In the genomic region with DNA sequence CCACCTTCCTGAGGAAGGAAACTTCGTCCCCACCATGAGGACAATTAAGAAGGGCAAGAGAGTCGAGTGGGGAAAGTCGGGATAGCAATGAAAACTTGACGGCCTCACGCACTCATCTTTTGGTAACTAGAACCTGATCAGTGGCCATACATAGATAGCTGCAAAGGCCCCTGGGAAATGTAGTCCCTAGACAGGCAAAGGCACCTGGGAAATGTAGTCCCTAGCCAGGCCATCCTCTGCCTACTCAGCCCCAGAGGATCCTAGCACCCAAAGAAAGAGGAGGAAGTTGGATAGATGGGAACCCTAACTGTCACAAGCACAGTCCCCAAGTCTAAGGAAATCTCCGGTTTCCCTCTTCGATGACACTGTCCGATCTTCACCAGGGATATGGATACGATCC, we compare ENCODE assay signal across 21 mouse cellular contexts.
A peak's percentile ranks its signal among the peaks of the same experiment; 100 is the strongest.
DNase-seq lines count a peak whose midpoint lies in the region; ATAC-seq and TF ChIP-seq lines count a peak whose summit lies in the region.
"Had no signal": no experiment of that assay in that cellular context is flagged by ENCODE, and none has a peak within 500 bp of the region (broad histone marks: within the 10 kb centered on the region; RNA-seq: fewer than 3 reads in every experiment).

No protein-coding gene starts in this region.

- 81% methylated on average over 9 of the region's 9 CpGs for WGBS in hindbrain, postnatal 0 days
- 80% methylated on average over 9 of the region's 9 CpGs for WGBS in hindbrain, embryonic 10.5 days
- 88% methylated on average over 9 of the region's 9 CpGs for WGBS in forebrain, embryonic 15.5 days

- ATAC-seq in hindbrain, postnatal 0 days, result no peak
- peak; percentile 66; the same call in 1 of the 2 replicates for ATAC-seq in forebrain, embryonic 15.5 days (replicated peaks)
- ATAC-seq: intestine, embryonic 16.5 days had no signal

- H3K4me2 ChIP-seq in hindbrain, postnatal 0 days (ENCODE audit: low read depth, low read length), result no peak overlapping the region
- no peak overlapping the region for H3K4me2 ChIP-seq in forebrain, embryonic 15.5 days (replicated peaks)
- H3K4me2 ChIP-seq: embryonic facial prominence, embryonic 15.5 days; heart, embryonic 11.5 days; neural tube, embryonic 13.5 days had no signal

- TF ChIP-seq CTCF in hindbrain, postnatal 0 days (IDR thresholded peaks at IDR 0.05; ENCODE audit: low read depth), result no peak

- H3K9me3 ChIP-seq in hindbrain, postnatal 0 days (ENCODE audit: low read length), result no peaks in the 10 kb centered on the region
- no peaks in the 10 kb centered on the region for H3K9me3 ChIP-seq in hindbrain, embryonic 10.5 days
- no peaks in the 10 kb centered on the region for H3K9me3 ChIP-seq in forebrain, embryonic 15.5 days
- H3K9me3 ChIP-seq: embryonic facial prominence, embryonic 15.5 days; neural tube, embryonic 13.5 days had no signal

- H3K9ac ChIP-seq in hindbrain, postnatal 0 days (replicated peaks; ENCODE audit: low read length), result no peak overlapping the region
- no peak overlapping the region for H3K9ac ChIP-seq in forebrain, embryonic 15.5 days (replicated peaks)
- H3K9ac ChIP-seq: embryonic facial prominence, embryonic 15.5 days; neural tube, embryonic 13.5 days had no signal

- no peaks in the 10 kb centered on the region for H3K4me1 ChIP-seq in hindbrain, postnatal 0 days (ENCODE audit: insufficient read depth, low read length)
- peaks cover 18% of the 10 kb centered on the region for H3K4me1 ChIP-seq in hindbrain, embryonic 10.5 days (replicated peaks)
- H3K4me1 ChIP-seq in forebrain, embryonic 15.5 days, result peaks cover 13% of the 10 kb centered on the region; the same call in 1 of the 2 replicates
- H3K4me1 ChIP-seq: embryonic facial prominence, embryonic 15.5 days had no signal

- H3K27me3 ChIP-seq in hindbrain, postnatal 0 days (ENCODE audit: insufficient read depth, low read length), result no peaks in the 10 kb centered on the region
- H3K27me3 ChIP-seq in hindbrain, embryonic 10.5 days (ENCODE audit: insufficient read depth, poor library complexity, severe bottlenecking), result no peaks in the 10 kb centered on the region
- H3K27me3 ChIP-seq in forebrain, embryonic 15.5 days, result no peaks in the 10 kb centered on the region
- H3K27me3 ChIP-seq: embryonic facial prominence, embryonic 15.5 days had no signal

- no peak overlapping the region for H3K27ac ChIP-seq in hindbrain, postnatal 0 days
- no peak overlapping the region for H3K27ac ChIP-seq in hindbrain, embryonic 10.5 days
- no peak overlapping the region for H3K27ac ChIP-seq in forebrain, embryonic 15.5 days (replicated peaks)
- H3K27ac ChIP-seq: embryonic facial prominence, embryonic 15.5 days; layer of hippocampus, adult 2 months; neural tube, embryonic 13.5 days had no signal

- DNase-seq in embryo, embryonic 10.5 days (ENCODE audit: low spot score), result peak; percentile 46
- no peak for DNase-seq in embryo, embryonic 9.5 days (ENCODE audit: extremely low spot score)
- DNase-seq in hindbrain, postnatal 0 days (ENCODE audit: low spot score), result peak; percentile 49
- DNase-seq in hindbrain, embryonic 10.5 days (ENCODE audit: low spot score), result no peak
- DNase-seq in ES-CJ7 (ENCODE audit: low read depth, low spot score), result peak; percentile 16
- DNase-seq in cerebellum, adult 9-10 months, result no peak
- no peak for DNase-seq in left cerebral cortex, adult 8-10 months (ENCODE audit: low spot score in 2 of 2)
- DNase-seq: adrenal gland, adult 8-10 months; cerebellum, adult 2 months; cerebellum, postnatal 36 days; gastrocnemius, postnatal 14 days; kidney, postnatal 25 days; lung, postnatal 4 days; right cerebral cortex, postnatal 14 days; spleen, adult 18-20 months had no signal

- H3K4me3 ChIP-seq in hindbrain, postnatal 0 days (ENCODE audit: low read length), result no peak overlapping the region
- no peak overlapping the region for H3K4me3 ChIP-seq in hindbrain, embryonic 10.5 days
- no peak overlapping the region for H3K4me3 ChIP-seq in forebrain, embryonic 15.5 days
- H3K4me3 ChIP-seq: embryonic facial prominence, embryonic 15.5 days; layer of hippocampus, adult 2 months; neural tube, embryonic 13.5 days had no signal

- H3K36me3 ChIP-seq in hindbrain, postnatal 0 days (ENCODE audit: insufficient read depth, low read length), result no peaks in the 10 kb centered on the region
- H3K36me3 ChIP-seq in hindbrain, embryonic 10.5 days, result no peaks in the 10 kb centered on the region
- H3K36me3 ChIP-seq in forebrain, embryonic 15.5 days, result no peaks in the 10 kb centered on the region
- H3K36me3 ChIP-seq: embryonic facial prominence, embryonic 15.5 days; neural tube, embryonic 13.5 days had no signal

Comparison
In these comparisons a context has a peak if more than half of its experiments do, and no peak if none do; other contexts are left out.
1. DNase-seq: peak in embryo, embryonic 10.5 days (single experiment), hindbrain, postnatal 0 days (single experiment) and ES-CJ7 (single experiment); none in embryo, embryonic 9.5 days (single experiment), hindbrain, embryonic 10.5 days (single experiment), cerebellum, adult 9-10 months (single experiment) and left cerebral cortex, adult 8-10 months (0 of 2).